Mouse (Mus musculus): Measurements from ENCODE around the gene Hmgb1.

The Hmgb1 gene

GRCm38 (mm10) chr5:149185806-149186205 lies 1.5 kb upstream of the Hmgb1 start:
- no peak for DNase-seq (ENCODE audit: low read depth, low spot score)

GRCm38 (mm10) chr5:149184844-149185186 lies 526 bp upstream of the Hmgb1 start:
- DNase-seq (ENCODE audit: low read depth, low spot score): no peak

GRCm38 (mm10) chr5:149183721-149184103 lies 577 bp downstream of the Hmgb1 start:
- no peak for DNase-seq (ENCODE audit: low read depth, low spot score)

- DNase-seq (ENCODE audit: low read depth, low spot score): no peak
Measured at GRCm38 (mm10) chr5:149183122-149183521, 1.2 kb downstream of the Hmgb1 start.

- no peak for DNase-seq (ENCODE audit: low read depth, low spot score)
Measured at GRCm38 (mm10) chr5:149182186-149182870, 2.0 kb downstream of the Hmgb1 start.

GRCm38 (mm10) chr5:149179826-149180225 lies 4.5 kb downstream of the Hmgb1 start:
- no peak for DNase-seq (ENCODE audit: low read depth, low spot score)

GRCm38 (mm10) chr5:149178095-149178494 lies 6.2 kb downstream of the Hmgb1 start:
- no peak for DNase-seq (ENCODE audit: low read depth, low spot score)

GRCm38 (mm10) chr5:149175736-149176135 lies 8.6 kb downstream of the Hmgb1 start:
- no peak for DNase-seq (ENCODE audit: low read depth, low spot score)

GRCm38 (mm10) chr5:149174527-149174926 lies 9.8 kb downstream of the Hmgb1 start:
- DNase-seq (ENCODE audit: low read depth, low spot score): no peak

- no peak for DNase-seq (ENCODE audit: low read depth, low spot score)
Measured at GRCm38 (mm10) chr5:149172246-149172645, 12.0 kb downstream of the Hmgb1 start.

GRCm38 (mm10) chr5:149170841-149171588 lies 13.3 kb downstream of the Hmgb1 start:
- DNase-seq (ENCODE audit: low read depth, low spot score): no peak

- DNase-seq (ENCODE audit: low read depth, low spot score): no peak
Measured at GRCm38 (mm10) chr5:149168816-149169215, 15.5 kb downstream of the Hmgb1 start.

GRCm38 (mm10) chr5:149168051-149168450 lies 16.2 kb downstream of the Hmgb1 start:
- no peak for DNase-seq (ENCODE audit: low read depth, low spot score)

- no peak for DNase-seq (ENCODE audit: low read depth, low spot score)
Measured at GRCm38 (mm10) chr5:149166011-149166410, 18.3 kb downstream of the Hmgb1 start.

- no peak for DNase-seq (ENCODE audit: low read depth, low spot score)
Measured at GRCm38 (mm10) chr5:149164881-149165280, 19.4 kb downstream of the Hmgb1 start.

- no peak for DNase-seq (ENCODE audit: low read depth, low spot score)
Measured at GRCm38 (mm10) chr5:149162890-149163289, 21.4 kb downstream of the Hmgb1 start.

- no peak for DNase-seq (ENCODE audit: low read depth, low spot score)
Measured at GRCm38 (mm10) chr5:149160469-149160868, 23.8 kb downstream of the Hmgb1 start.

- no peak for DNase-seq (ENCODE audit: low read depth, low spot score)
Measured at GRCm38 (mm10) chr5:149159021-149159420, 25.3 kb downstream of the Hmgb1 start.

GRCm38 (mm10) chr5:149156886-149157563 lies 27.3 kb downstream of the Hmgb1 start:
- DNase-seq (ENCODE audit: low read depth, low spot score): no peak

GRCm38 (mm10) chr5:149152774-149153155 lies 31.5 kb downstream of the Hmgb1 start:
- no peak for DNase-seq (ENCODE audit: low read depth, low spot score)

- DNase-seq (ENCODE audit: low read depth, low spot score): no peak
Measured at GRCm38 (mm10) chr5:149152063-149152773, 32.1 kb downstream of the Hmgb1 start.

GRCm38 (mm10) chr5:149150882-149151281 lies 33.4 kb downstream of the Hmgb1 start:
- no peak for DNase-seq (ENCODE audit: low read depth, low spot score)
